Mouse (Mus musculus) liver, adult 2 months (tissue): ENCODE measurements around the gene Il13ra1.

Experiments
- CTCF ChIP-seq: fragments of 200-500 bp; IDR thresholded peaks from 2 replicates; pipeline ENCODE4 v1.5.1; 2011; ENCODE audit warnings: low read depth, low read length, control low read depth
- POLR2A ChIP-seq: fragments of 200-500 bp; IDR thresholded peaks from 2 replicates; pipeline ENCODE4 v1.6.1; 2011; ENCODE audit warnings: low read length, control low read depth; ENCODE audit not compliant: insufficient read depth; ENCODE audit errors: extremely low read depth

DNA sequence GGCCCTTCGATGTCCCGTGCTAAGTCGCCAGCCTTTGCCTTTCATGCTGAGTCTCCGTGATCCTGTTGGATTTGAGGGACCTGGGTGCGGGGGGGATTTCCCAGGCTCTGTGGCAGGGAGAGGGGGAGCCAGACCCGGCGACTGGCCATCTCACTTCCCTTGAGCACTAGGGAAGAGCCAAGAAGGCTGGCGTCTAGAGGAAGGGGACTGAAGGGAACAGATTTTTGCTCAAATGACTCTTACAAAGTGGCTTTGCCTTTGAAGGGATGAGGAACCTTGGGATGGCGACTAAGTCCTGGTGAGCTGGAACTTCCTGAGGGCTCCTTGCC lies 476 bp downstream of the Il13ra1 start:
- TF ChIP-seq CTCF: no peak
- no peak for TF ChIP-seq POLR2A
